Mouse (Mus musculus): ENCODE measurements around the gene Palld.

Gene Palld

DNA sequence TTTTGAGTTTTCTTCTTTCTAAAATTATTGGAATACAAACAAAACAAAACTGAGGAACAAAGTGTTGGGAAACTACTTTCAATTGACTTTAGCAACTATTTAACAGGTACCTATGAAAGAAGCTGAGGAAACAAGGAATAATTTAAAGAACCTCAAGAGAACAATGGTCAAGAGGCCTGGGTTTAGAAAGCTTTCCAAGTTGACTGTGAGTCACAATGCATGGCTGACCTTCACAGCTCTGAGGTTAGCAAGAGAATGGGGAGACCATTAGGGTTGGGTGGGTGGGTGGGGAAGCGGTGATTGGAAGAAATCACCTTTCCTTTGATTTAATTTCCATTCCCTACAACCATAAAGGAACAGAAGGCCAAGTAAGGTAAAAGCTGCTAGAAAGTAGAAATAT, 35.6 kb downstream of the Palld start:
- DNase-seq (ENCODE audit: low read depth, low spot score) = no peak

- no peak for DNase-seq (ENCODE audit: low read depth, low spot score)
These were observed 37.1 kb downstream of the Palld start for GRCm38 (mm10) chr8:61865365-61865764.

DNA sequence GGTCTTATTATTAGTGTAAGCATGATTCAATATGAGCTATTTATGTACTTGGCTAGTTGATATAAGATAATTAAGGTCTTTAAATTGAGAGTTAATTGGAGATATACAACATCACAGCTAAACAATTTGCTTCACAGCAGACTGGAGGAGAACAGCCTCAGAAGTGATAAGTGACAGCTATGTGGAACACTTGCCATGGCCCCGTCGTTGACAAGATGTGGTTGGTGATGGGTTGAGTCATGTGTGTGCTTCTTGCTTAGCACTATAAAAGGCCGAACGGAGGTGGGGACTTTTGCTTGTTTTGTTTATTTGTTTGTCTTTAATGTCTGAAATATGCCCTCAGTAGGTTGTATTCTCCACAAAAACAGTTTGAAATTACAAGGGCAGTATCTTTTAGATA, 51.2 kb downstream of the Palld start:
- DNase-seq (ENCODE audit: low read depth, low spot score) = no peak

DNA sequence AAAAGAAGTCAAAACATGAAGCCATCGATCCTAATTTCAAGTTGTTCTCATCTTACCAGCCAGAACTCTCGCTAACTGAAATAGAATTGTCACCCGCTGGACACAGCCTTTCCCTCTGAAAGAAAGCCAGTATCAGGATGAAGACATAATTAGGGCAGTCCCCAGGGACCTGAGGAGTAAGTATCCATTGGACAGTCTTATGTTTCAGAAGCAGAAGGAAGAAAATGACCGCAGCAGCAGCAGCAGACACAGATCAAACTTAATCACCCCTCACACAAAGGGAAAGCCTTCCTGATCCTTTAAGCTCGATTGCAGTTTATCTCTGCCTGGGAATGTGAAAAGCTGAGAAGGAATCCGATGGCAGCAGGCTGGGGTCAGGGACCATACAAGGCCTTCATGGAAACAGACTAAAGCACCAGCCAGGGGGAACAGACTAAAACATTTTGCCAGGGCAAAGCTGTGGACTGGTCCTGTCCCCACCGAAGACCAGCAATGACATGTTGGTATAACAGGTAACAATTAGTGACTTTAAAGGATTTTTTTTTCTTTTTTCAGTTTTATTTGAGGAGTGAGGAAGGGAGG, 53.8 kb downstream of the Palld start:
- no peak for DNase-seq (ENCODE audit: low read depth, low spot score)

- DNase-seq (ENCODE audit: low read depth, low spot score) = no peak
These were observed 55.0 kb downstream of the Palld start for GRCm38 (mm10) chr8:61847494-61847893.

GRCm38 (mm10) chr8:61844992-61845391, 57.5 kb downstream of the Palld start:
- no peak for DNase-seq (ENCODE audit: low read depth, low spot score)

- DNase-seq (ENCODE audit: low read depth, low spot score) = no peak
These were observed 57.9 kb downstream of the Palld start for GRCm38 (mm10) chr8:61844575-61844974.

- no peak for DNase-seq (ENCODE audit: low read depth, low spot score)
These were observed 58.7 kb downstream of the Palld start for GRCm38 (mm10) chr8:61843776-61844175.

DNA sequence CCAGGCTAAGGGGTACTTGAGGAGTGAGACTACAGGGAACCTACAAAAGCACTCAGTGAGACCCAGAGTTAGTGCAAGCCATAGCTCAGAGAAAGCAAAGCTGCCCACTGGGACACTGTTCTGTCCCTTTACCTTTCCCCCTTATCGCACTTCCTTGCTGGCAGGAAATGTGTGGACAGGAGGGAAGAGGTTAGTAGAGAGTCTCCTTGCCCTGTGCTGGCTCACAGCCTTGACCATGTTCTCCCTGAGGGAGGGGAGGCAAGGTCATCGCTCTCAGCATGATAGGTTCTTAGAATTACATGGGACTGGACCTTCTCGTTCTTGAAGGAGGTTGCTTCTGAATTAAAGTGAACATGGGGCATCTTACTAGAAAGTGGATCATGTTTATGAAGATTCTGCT, 69.3 kb downstream of the Palld start:
- no peak for DNase-seq (ENCODE audit: low read depth, low spot score)

GRCm38 (mm10) chr8:61831944-61832343, 70.5 kb downstream of the Palld start:
- DNase-seq (ENCODE audit: low read depth, low spot score) = no peak

DNA sequence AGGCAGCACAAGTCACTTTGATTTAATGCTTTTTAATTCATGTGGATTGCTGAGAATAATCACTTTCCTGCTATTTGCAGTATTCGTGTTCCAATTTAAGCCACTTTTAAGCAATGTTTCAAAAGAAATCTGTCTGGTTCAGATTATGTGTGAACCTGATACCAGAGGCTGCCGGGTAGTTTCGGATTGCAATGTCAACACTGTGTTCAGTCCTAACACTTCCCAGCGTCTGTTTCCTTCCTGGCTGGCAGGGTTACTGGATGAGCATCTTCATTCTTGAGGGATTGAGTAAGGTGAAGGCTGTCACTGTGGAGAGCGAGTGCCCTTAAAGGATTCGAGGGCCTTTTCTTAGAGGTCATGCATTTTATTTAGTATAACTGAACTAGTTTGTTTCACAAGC, 71.7 kb downstream of the Palld start:
- DNase-seq (ENCODE audit: low read depth, low spot score) = no peak

DNA sequence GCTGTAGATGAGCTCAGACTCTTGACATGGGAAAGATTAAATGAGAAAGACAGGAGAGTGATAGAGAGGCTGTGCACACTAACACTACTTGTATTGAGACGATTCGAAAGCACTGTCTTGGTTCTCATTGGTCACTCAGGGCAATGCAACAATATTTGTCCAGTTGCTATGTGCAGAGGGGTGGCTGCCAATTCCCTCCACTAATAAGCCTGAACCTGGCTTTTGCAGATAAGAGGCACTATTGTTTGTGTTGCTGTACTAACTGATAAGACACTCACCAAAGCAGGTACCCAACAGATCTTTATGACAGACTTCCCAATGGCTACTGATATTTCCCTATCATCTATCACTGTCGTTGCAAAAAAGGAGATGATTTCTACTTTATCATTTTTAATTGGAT, 77.9 kb downstream of the Palld start:
- DNase-seq (ENCODE audit: low read depth, low spot score) = no peak

DNA sequence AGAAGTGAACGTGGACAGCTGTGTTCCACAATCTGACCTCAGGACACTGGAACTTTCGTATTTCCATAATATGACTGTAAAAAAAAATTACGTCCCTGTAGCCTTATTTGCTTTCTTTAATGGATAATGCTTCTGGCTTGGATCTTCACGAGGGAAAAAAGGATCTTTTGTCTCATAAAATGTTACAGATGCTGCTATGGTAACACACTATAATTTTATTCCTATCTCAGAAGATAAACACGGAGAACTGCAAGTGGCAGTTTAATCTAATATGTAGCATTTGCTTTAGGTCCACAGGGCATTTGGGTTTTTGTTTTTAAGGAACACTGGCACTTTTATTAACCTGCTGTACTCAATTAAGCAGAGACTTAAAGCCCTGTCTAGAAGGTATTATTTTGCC, 79.3 kb downstream of the Palld start:
- no peak for DNase-seq (ENCODE audit: low read depth, low spot score)

- DNase-seq (ENCODE audit: low read depth, low spot score) = no peak
These were observed 98.7 kb downstream of the Palld start for GRCm38 (mm10) chr8:61803764-61804163.

- no peak for DNase-seq (ENCODE audit: low read depth, low spot score)
These were observed 99.7 kb downstream of the Palld start for GRCm38 (mm10) chr8:61802840-61803239.

DNA sequence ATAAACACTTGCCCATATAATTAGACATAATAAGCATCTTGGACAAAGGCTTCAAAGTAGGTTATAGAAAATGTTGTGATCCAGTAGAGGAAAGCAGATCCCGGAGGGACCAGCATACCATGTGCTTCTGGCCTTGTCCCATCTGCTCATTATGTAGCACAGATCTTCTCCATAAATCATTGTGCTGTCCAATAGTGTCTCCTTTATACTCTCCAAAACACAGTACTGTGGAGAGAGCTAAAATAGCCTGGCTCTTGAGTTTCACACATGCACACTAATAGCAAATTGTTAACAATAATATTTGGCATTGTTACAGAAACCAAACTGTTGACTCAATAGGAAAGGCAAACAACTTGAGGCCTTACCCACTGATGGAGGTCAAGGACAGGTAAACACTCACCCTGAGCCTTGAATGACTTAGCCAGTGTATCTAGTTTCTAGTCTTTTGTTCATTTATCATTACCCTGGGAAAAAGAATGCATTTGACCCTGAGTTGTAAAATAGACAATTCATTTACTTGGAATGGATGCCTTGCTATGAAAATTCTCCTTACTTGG, 105.0 kb downstream of the Palld start:
- no peak for DNase-seq (ENCODE audit: low read depth, low spot score)

- DNase-seq (ENCODE audit: low read depth, low spot score) = no peak
These were observed 105.9 kb downstream of the Palld start for GRCm38 (mm10) chr8:61796537-61797050.

DNA sequence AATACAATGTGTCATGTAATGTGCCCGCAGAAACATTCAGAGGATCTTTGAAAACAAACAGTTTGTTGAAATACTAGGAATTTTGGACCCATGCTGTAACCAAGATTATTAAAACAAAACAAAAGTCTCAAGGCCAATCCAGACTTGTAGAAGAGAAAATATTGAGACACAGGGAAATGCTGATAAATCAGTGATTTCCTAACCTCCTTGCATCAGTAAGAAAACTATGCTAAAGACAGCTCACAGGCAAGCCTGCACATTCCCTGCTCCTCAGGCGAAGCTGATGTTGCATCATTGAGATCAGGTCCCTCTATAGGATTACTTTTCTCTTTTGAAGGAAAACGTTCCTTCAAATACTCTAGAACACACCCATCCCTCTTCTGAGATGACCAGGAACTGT, 112.5 kb downstream of the Palld start:
- DNase-seq (ENCODE audit: low read depth, low spot score) = no peak

- no peak for DNase-seq (ENCODE audit: low read depth, low spot score)
These were observed 113.2 kb downstream of the Palld start for GRCm38 (mm10) chr8:61789289-61789688.

GRCm38 (mm10) chr8:61782931-61783491, 119.5 kb downstream of the Palld start:
- no peak for DNase-seq (ENCODE audit: low read depth, low spot score)

- no peak for DNase-seq (ENCODE audit: low read depth, low spot score)
These were observed 121.7 kb downstream of the Palld start for GRCm38 (mm10) chr8:61780652-61781257.

DNA sequence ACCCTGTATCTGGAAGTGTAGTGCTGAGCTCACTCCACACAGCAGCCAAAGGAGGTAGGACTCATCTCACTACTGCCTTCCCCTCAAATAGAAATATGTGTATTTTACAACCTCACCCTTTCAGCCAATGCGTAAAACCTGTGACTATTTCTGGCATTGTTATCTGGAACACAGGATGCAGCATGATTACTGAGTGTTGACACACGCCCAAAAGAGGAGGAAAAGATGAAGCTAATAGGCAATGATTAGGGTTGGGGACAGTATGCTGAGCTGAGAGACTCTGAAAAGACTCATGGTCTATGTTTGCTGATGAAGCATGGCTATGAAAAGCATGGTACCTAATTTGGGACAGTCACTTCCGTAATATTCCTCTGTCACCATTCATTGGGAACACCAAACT, 124.3 kb downstream of the Palld start:
- no peak for DNase-seq (ENCODE audit: low read depth, low spot score)

- DNase-seq (ENCODE audit: low read depth, low spot score) = no peak
These were observed 125.9 kb downstream of the Palld start for GRCm38 (mm10) chr8:61776560-61776959.

Measured in CD4-positive, CD25-positive, alpha-beta regulatory T cell, adult 2 months (primary cell).